Mouse (Mus musculus) spleen, adult 2 months (tissue): Measurements from ENCODE around the gene Afm.

Source experiments
- CTCF ChIP-seq: fragments of 200-500 bp; IDR thresholded peaks from 2 replicates; pipeline ENCODE4 v1.5.1; 2011; ENCODE audit warnings: mild to moderate bottlenecking, inconsistent platforms; ENCODE audit not compliant: insufficient read depth, insufficient read length, insufficient replicate concordance; ENCODE audit errors: extremely low read depth
- POLR2A ChIP-seq: fragments of 200-500 bp; IDR thresholded peaks from 2 replicates; pipeline ENCODE4 v1.6.1; 2011; ENCODE audit warnings: low read depth, low read length, inconsistent platforms

- TF ChIP-seq CTCF (no peak), POLR2A (no peak)
Observed at GRCm38 (mm10) chr5:90596155-90596554, 77.4 kb downstream of the Afm start.
